Mouse (Mus musculus): ENCODE measurements around the gene Camk2b.
A peak's percentile ranks its signal among the peaks of the same experiment; 100 is the strongest.

Gene Camk2b

DNA sequence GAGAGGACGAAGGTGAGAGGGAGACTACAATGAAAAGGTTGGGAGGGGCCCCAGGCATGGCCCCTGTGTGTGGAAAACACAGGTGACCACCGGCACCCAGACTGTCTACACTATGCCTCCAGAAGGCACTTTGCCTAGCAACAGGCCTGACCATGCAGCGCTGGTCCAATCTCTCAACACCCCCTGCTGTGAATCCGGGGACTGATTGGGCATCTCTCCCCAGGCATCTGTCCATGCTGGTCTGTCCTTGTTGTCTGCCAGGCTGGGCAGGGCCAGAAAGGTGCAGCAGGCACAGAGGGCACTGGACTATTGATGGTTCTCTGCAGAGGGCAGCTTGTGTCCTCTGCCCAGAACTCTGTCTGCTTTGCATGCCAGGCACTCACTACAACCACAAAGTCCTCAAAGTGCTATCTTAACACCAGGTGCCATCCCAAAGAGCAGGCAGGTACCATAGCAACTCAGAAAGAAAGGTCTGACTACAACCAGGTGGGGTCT lies 16.0 kb downstream of the Camk2b start:
- DNase-seq (ENCODE audit: low read depth, low spot score): no peak

DNA sequence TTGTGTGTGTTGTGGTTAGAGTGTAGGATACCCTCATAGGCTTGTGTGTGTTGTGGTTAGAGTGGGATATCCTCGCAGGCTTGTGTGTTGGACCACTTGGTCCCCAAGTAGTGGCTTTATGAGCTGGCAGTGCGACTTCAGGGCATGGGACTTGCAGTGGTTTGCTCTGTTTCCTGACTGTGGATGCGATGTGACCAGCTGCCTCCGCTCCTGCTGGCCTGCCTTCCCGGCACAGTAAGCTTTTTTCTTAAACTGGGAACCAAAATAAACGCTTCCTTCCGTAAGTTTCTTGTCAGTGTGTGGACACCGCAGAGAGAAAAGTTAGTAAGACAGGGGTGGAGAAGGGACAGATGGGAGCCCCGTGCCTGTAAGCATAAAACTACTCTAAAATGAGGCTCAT lies 18.0 kb downstream of the Camk2b start:
- DNase-seq (ENCODE audit: low read depth, low spot score): no peak

DNA sequence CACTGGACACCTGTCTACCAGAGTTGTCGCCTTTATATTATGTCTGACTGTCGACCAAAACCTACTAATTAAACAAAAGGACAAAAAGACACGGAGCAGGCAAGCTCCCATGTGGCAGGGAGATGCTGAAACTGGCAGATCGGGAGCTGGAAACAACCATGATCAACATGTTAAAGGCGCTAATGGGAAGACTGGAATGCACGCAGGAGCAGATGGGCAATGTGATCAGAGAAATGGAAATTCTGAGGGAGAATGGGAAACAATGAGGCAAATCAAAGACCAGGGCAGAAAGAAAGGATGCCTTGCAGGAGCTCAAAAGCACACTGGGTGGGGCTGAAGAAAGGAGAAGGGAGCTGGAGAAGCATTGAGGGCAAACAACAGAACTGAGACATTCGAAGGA lies 27.2 kb downstream of the Camk2b start:
- peak; percentile 54 for DNase-seq (ENCODE audit: low read depth, low spot score)

DNA sequence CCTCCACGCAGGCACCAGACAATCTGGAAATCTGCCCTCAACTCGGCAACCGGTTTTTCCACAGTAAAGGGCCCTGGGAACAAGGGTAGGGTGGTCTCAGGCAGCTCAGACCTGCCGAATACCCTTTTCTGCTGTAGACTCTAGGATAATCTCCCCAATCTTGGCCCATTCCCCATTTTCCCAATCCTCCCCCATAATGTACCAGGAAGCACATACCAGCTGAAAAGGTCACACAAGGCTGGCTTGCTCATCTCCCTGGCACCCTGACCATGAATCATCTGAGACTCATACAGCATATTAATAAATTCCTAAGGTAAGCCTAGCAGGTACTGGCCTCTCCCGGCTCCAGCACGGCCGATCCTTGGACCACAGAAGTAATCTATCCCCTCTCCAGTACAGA lies 28.5 kb downstream of the Camk2b start:
- no peak for DNase-seq (ENCODE audit: low read depth, low spot score)

DNA sequence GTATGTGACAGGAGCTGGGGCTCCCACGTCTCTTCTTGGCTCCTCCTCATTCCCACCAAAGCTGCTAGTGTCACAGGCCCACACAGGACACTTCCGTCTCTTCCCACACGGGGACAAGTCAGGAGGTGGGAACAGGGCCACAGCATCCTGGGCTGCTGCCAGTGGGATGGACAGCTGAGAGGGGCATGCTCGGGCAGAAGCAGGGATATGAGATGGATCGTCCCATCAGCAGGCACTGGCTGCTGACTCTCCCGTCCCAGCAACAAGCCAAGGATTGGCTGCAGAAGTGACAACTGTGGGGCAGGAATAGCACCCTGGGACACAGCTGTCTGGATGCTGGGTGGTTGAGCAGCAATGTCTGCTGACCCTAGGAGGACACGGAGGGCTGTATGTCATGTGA lies 29.0 kb downstream of the Camk2b start:
- DNase-seq (ENCODE audit: low read depth, low spot score): no peak

DNA sequence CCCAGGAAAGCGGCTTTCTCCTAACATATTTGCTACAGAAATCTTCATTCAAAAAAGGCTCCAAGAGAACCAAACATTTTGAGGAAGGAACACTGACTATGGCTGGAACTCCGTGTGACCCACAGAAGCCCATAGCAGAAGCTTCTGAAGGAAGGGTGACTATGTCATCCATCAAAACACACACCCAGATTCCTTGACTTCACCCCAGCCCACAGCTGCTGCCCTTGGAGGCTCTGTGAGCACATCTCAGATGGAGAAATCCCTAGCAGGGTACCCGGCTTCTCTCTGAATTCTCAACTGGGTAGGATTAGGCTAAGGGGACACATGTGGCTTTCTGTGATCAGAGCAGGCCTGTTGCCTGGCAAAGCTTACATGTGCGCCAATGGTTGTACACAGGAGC lies 29.7 kb downstream of the Camk2b start:
- DNase-seq (ENCODE audit: low read depth, low spot score): no peak

DNA sequence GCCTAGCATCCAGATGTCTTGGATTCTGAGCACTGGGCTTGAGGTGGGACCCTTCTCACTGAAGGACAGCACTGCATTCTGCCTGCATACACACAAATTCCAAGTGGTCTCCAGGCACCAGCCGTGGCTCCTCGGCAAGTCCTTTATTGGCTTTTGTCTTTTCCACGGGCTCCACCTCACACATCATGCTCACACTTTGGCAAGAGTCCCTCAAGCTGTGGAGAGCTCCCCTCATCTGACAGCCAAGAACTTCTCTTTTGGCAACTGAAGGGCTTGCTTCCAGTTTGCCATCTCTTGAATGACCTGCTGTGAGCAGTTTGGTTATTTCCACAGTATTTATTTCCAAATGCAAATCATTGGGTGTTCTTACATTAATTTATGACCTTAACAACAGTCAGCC lies 30.6 kb downstream of the Camk2b start:
- DNase-seq (ENCODE audit: low read depth, low spot score): no peak

DNA sequence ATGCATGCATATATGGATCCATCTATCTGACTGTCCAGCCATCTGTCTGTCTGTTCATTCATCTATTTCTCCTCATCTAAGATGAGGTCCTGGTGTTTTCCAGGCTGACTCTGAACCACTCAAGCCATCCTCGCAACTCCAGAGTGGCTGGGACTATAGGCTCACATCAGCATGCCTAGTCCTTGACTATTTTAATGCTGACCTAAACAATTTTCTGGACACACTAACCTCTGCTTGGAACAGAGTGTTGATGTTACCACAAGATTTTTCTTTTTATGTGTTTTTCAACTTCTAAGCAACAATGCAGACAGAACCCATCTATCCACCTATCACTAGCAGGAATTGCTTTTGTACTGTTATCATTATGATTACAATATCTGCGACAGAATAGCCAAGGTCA lies 31.4 kb downstream of the Camk2b start:
- no peak for DNase-seq (ENCODE audit: low read depth, low spot score)

DNA sequence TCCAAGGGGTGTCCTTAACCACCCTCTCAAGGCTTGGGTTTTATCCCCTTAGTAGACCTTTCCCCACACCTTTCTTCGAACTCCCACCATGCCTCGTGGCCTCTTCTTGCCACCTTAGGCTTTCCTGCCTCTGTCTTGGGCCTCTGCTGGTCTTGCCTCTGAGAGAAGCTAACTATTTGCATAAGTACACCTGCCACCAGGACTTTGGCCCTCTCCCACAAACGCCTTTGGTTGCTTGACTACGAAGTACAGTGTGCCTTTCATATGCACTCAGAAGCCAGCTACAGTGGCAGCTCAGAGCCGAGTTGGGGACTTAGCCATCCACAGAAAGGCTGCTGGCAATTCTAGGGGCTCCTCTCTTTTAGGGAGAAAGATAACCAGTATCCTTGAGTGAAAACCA lies 32.4 kb downstream of the Camk2b start:
- no peak for DNase-seq (ENCODE audit: low read depth, low spot score)

DNA sequence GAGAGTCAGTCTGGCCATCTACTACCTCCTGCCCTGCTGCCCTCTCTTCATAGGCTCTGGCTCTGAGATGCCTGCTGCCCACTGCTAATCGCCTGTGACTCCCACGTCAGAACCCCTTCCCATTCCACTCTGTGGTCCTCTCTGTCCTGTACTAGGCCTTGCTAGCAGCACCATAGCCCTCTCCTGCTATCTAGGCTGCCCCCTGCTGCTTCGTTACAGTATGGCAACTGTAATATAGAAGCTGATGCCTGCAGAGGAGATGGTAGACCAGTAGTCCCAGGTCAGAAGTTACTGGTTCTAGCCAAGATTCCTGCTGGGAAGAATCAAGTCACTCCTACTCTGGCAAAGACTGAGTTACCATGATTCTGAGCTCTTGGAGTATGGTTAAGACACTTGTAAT lies 33.0 kb downstream of the Camk2b start:
- DNase-seq (ENCODE audit: low read depth, low spot score): peak; percentile 22

DNA sequence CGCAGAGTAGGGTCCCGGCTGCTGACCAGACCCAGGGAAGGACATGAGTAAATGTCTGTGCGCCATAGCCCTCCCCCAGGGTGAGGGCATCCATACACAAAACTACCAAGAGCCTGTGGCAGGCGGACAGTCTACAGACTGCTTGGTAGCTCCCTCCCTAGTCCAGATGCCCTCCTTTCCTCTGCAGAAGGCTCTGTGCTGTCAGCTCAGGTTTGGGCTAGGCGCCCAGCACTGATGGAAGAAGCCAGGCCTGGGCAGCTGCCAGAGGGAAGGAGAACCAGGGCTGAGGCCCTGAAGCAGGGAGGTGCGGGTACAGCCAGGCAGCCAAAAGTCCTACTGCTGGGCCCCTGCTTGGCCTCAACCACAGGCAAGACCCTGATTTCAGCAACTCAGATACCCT lies 35.5 kb downstream of the Camk2b start:
- no peak for DNase-seq (ENCODE audit: low read depth, low spot score)

DNA sequence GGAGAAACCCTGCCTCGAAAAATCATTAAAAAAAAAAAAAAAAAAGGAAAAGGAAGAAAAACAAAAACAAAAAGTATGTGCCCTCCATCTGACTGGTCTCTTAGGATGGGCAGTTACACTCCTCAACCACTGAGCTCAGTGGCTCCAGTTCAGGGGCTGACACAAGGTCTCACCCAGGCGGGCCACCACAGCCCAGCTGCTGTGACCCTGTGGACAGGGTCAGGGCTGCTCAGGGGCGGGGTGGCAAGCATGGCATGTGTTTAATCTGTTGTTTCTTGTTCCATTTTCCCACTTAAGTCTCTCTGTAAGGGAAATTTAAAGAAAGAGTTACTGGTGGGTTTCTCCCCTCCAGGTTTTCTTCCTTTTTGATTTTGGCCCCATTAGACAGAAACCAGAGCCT lies 36.4 kb downstream of the Camk2b start:
- no peak for DNase-seq (ENCODE audit: low read depth, low spot score)

DNA sequence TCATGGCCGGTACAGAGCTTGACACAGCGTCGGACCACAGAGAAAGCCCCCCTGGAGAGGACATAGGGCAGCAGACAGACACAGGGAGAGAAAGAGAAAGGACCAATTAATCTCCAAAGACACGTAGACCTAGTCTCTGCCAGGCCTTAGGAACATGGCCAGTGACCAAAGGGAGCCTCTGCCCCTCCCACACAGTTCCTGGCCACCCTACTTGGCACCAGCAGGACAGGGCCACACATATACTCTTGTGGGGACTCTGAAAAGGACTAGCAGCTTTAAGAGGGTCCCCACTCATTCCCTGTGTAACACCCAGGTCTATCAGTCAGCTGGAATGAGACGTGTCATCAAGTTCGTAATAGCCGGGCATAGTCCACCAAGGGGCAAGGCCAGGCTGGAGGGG lies 37.3 kb downstream of the Camk2b start:
- DNase-seq (ENCODE audit: low read depth, low spot score): no peak

DNA sequence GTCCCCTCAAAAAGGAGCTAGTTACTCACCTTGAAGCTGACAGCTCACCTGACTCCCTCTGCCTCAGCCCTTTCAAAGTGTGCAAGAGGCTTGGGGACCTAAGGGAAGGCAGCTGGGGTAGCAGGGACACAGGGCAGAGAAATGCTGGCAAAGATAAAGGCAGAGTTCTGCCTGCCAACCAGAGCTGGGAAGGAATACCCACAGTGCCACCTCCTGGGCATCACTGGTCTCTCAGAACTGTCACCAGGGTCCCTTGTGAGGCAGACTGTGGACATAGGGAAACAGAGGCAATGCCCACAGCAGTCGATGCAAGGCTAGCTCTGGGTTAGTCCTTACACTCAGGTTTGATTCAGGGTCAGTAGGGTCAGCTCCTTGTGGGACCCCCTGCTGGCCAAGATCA lies 39.8 kb downstream of the Camk2b start:
- DNase-seq (ENCODE audit: low read depth, low spot score): no peak

DNA sequence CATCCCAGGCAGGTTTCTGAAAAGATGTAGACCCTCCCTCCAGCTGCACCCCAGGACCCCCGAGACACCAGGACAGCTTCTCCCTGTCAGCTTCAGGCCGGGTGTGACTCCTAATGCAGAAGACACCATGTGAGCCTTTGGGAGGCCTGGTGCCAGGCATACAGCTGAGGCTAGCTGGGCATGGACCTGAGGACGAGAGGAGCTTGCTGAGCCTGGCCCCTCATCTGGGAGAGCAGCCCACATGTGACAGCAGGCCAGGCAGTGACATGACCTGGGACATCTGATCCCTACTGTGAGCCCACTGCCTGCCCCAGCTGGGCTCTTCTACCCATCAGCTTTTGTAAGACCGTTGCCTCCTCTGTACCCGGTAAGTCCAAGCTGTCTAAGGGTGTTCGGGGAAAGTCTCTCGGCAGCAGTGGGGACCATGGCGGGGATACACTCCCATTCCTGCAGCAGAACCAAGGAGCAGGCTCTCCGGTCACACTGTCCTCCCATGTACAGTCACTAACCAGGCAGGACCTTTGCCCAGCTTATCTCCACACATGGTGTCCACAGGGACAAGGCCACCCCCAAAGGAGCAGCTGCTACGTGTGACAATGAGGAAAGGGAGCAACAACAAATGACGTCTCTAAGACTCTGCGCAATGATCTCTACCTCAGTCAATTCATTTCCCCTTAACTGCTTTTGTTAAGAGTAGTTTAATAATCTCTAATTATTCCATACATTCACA lies 41.1 kb downstream of the Camk2b start:
- no peak for DNase-seq (ENCODE audit: low read depth, low spot score)

DNA sequence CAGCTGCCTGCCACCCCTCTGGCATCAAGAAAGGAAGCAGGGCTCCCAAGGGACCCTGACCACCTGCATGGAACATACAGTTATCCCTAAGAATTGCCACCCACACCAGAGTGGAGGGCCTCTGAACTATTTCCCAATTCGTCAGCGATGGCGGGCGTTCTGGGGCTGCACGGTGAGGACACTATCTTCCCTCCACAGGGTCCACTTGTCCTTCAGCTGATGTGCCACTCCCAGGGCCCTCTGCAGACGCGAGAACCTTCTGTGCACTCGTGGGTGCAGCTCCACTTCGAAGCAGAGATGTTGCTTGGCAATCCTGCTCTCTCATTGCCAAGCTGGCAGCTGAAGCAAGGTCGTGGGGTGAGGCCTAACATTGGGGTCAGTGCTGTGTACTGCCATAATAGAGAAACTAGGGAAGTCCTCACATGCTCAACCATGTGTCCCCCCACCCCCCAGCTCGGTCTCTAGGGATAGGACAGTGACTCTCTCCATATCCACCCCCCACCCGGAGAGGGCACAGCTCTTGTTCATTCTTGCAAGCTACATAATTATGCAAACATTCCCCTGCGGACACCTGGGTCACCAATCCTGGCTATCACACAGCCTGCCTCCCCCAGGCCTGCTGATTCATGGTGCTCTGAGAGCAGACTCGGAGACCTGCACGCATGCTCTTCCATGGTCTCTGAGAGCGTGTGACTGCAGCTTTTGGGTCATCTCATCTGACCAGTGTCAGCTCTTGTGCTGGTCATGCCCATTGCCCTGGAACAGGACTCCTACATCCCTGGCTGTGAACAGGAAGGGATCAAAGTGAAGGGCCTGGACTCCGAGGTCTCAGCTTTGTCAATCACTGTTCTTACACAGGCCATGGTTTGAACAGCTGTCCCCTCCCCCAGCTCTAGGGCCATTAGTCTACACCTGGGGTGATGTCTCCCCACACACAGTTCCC lies 45.0 kb downstream of the Camk2b start:
- DNase-seq (ENCODE audit: low read depth, low spot score): no peak

DNA sequence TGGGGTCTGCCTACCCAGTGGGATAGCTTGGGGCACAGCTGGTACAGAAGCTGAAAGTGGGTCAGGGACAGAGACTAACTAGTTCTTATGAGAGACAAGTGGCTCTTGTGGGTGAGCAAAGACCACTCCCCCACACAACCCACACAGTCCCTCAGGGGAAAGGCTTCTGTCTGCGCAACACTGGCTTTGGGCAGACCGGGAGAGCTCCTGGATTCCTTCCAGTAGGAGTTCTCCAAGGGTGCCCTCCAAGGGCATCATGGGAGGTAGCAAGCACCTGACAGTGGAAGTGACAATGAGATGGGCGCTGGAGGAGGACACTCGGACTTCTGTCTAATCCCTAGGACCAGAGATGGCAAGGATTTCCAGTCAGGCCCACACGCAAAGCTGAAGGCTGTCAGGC lies 45.8 kb downstream of the Camk2b start:
- no peak for DNase-seq (ENCODE audit: low read depth, low spot score)

DNA sequence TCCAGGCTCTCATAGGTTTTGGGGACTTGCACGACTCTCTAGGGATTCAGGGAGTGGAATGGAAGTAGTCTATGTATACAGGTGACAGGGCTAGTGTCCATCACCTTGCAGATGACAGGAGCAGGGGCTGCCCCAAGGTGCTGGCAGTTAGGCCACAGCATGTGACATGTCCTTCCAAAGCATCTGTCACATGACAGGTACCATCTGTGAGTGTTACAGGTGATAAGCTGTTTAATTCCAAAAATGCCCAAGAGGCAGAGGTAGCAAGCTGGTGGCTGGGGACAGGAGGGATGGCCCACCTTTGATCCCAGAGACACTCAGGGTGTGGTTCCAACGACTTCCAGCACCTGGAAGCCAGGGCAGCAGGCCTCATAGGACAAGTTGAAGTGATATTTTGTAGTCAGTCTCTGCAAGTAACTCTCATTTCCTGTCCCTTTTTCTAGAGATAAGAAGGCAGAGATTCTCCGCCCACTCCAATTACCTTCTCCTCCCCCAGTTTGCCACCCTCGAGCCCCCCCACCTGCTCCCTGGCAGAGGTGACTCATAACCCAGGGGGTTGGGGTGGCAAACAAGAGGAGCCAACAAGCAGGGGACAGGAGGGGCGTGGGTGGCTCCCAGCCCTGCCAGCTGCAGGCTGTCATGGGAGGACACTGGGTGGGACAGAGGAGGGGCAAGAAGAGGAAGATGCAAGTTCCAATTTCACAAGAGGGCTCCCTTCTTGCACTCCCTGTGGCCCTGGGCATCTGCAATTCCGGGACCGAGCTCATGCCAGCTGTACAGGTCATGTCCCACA lies 47.7 kb downstream of the Camk2b start:
- DNase-seq (ENCODE audit: low read depth, low spot score): no peak

DNA sequence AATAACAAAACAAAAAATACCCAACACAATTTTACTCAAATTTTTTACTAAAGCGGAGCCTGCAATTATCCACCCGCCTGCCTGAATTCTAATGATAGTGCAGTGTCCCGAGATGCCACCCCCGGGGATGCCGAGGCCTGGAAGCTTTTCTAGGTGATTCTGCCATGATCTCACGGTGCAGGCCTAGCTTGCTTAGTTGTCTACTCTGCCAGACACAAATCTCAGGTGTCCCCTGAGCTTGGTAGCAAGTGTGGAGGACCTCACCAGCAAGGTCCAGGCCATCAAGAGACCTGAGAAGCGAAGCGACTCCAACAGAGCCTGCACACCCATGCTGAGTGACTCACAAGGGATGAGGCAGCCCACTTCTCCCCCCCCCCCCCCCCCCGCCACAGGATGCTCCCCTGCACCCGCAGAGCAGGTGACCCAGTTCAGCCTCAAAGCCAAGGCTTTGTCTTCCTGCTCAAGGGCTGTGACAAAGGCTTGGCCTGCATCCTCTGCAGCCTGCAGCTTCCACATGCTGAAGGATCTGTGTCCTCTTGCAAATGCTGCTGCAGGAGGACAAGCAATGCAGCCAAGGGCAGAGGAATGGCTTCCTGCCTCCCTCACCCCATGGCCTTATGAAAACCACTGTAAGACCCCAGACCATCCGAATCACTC lies 48.5 kb downstream of the Camk2b start:
- no peak for DNase-seq (ENCODE audit: low read depth, low spot score)

DNA sequence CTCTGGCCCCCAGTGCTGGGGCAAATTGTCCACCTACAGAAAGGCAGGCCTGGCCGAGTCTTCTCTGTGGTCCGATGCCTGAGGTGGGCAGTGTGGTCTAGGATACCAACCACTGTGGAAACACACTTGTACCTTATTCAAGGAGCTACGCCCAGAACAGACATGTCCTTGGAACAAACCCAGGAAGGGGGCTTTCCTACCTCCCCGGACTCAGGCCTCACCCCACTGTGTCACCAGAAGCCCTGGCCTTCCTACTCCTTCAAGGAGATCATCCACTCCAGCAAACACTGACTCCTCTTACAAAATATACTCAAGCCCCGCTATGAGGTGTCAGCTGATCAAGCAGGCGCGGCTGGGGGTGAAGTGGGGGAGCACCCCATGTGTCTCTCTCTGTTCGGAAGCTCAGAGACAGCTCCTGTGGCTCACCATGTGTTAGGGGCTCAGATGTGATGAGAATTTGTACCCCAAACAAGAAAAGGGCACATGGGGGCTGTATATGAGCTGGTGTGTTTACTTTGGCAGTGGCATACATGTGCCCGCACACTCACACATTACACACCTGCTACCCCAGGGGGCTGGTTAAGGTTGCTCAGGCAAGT lies 49.3 kb downstream of the Camk2b start:
- no peak for DNase-seq (ENCODE audit: low read depth, low spot score)

DNA sequence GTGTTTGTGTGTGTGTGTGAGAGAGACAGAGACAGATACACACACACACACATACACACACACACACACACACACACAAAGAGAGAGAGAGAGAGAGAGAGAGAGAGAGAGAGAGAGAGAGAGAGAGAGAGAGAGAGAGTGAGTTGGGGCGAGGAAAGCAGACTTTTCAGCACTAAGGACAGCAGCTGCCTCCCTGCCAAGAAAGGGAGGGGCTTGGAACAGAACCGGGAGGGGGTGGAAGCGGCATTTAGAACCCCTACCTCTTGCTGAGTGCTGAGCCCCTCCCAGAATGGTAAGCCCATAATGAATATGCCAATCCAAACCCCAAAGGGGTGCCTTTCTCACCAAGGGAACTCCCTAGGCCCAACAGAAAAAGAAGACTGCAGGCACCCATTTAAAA lies 49.8 kb downstream of the Camk2b start:
- DNase-seq (ENCODE audit: low read depth, low spot score): no peak
